ENCODE assay signal across 8 mouse cellular contexts in genomic region chr2:29910042-29910441, GRCm38 (mm10). TPM values are rescaled to one million over a fixed set of nuclear protein-coding genes. Genes with fewer than 3 reads are reported as not detected.
A peak's percentile ranks its signal among the peaks of the same experiment; 100 is the strongest.
DNase-seq lines count a peak whose midpoint lies in the region; ATAC-seq and TF ChIP-seq lines count a peak whose summit lies in the region.
"Had no signal": no experiment of that assay in that cellular context is flagged by ENCODE, and none has a peak within 500 bp of the region (broad histone marks: within the 10 kb centered on the region; RNA-seq: fewer than 3 reads in every experiment).

No protein-coding gene starts in this region.

- no peak for ATAC-seq in limb, embryonic 14.5 days (ENCODE audit: low FRiP score, low read depth)
- ATAC-seq in megakaryocyte progenitor cell, adult 5-6 weeks (replicated peaks; ENCODE audit: poor library complexity), result peak; percentile 50; the same call in 1 of the 2 replicates
- ATAC-seq in kidney, embryonic 16.5 days (ENCODE audit: low FRiP score, low TSS enrichment), result no peak

- no peaks in the 10 kb centered on the region for H3K27me3 ChIP-seq in limb, embryonic 14.5 days (ENCODE audit: control insufficient read depth, insufficient read depth, low read length)
- no peaks in the 10 kb centered on the region for H3K27me3 ChIP-seq in limb, embryonic 10.5 days (ENCODE audit: low read depth, poor library complexity, severe bottlenecking)
- no peaks in the 10 kb centered on the region for H3K27me3 ChIP-seq in kidney, embryonic 16.5 days (ENCODE audit: insufficient read depth, low read length)

- no peak overlapping the region for H3K4me3 ChIP-seq in limb, embryonic 14.5 days (replicated peaks; ENCODE audit: low read length)
- no peak overlapping the region for H3K4me3 ChIP-seq in limb, embryonic 10.5 days
- H3K4me3 ChIP-seq in ES-E14 (ENCODE audit: insufficient read depth in 1 of 2, low read depth in 1 of 2, low read length in 2 of 2, poor library complexity in 1 of 2, severe bottlenecking in 1 of 2), result no peak overlapping the region
- no peak overlapping the region for H3K4me3 ChIP-seq in kidney, embryonic 16.5 days (ENCODE audit: low read length)

- no peaks in the 10 kb centered on the region for H3K9me3 ChIP-seq in limb, embryonic 14.5 days (ENCODE audit: control insufficient read depth, low read length)
- no peaks in the 10 kb centered on the region for H3K9me3 ChIP-seq in limb, embryonic 10.5 days (replicated peaks)
- H3K9me3 ChIP-seq in ES-E14 (ENCODE audit: control insufficient read depth, insufficient read depth, low read depth, low read length), result no peaks in the 10 kb centered on the region
- H3K9me3 ChIP-seq in kidney, embryonic 16.5 days (ENCODE audit: low read length), result no peaks in the 10 kb centered on the region

- H3K4me1 ChIP-seq in limb, embryonic 14.5 days (ENCODE audit: control insufficient read depth, insufficient read depth, low read length), result no peaks in the 10 kb centered on the region
- H3K4me1 ChIP-seq in limb, embryonic 10.5 days, result no peaks in the 10 kb centered on the region
- H3K4me1 ChIP-seq in ES-E14 (ENCODE audit: control insufficient read depth in 2 of 2, insufficient read depth in 2 of 2, low read length in 2 of 2, poor library complexity in 1 of 2), result no peaks in the 10 kb centered on the region
- H3K4me1 ChIP-seq in kidney, embryonic 16.5 days (ENCODE audit: insufficient read depth, low read length), result no peaks in the 10 kb centered on the region

- DNase-seq in limb, embryonic 14.5 days (ENCODE audit: low spot score), result peak; percentile 11
- DNase-seq in limb, embryonic 10.5 days (ENCODE audit: low spot score), result no peak
- peak; percentile 41 for DNase-seq in ES-E14 (ENCODE audit: low read depth, low spot score)
- DNase-seq in c-Kit-positive CD71-negative TER-119-negative erythroid progenitor cells, embryonic 14.5 days (ENCODE audit: low read depth), result peak; percentile 25
- DNase-seq in layer of hippocampus, postnatal 14 days (ENCODE audit: low spot score in 2 of 2), result no peak
- DNase-seq: left cerebral cortex, postnatal 4 days had no signal

- WGBS in limb, embryonic 14.5 days, result 93% methylated on average over 2 of the region's 2 CpGs
- WGBS in limb, embryonic 10.5 days, result 92% methylated on average over 2 of the region's 2 CpGs
- 94% methylated on average over 2 of the region's 2 CpGs for WGBS in kidney, embryonic 16.5 days

- in situ Hi-C loops in ES-E14 (cut with MboI; ENCODE audit: low sequenced_read_pairs in 2 of 2, unreplicated experiment in 2 of 2), result loop anchor here (25.0 kb wide), 3 partner anchors 102 to 748 kb away; no protein-coding TSS in a partner anchor

- no peak overlapping the region for H3K4me2 ChIP-seq in limb, embryonic 14.5 days (replicated peaks; ENCODE audit: low read depth, low read length, severe bottlenecking)
- H3K4me2 ChIP-seq in kidney, embryonic 16.5 days (replicated peaks; ENCODE audit: low read depth, low read length), result no peak overlapping the region

- H3K36me3 ChIP-seq in limb, embryonic 14.5 days (ENCODE audit: control insufficient read depth, insufficient read depth, low read length), result peaks cover 85% of the 10 kb centered on the region
- peaks cover 93% of the 10 kb centered on the region for H3K36me3 ChIP-seq in limb, embryonic 10.5 days
- peaks cover 56% of the 10 kb centered on the region for H3K36me3 ChIP-seq in ES-E14 (ENCODE audit: control insufficient read depth, insufficient read depth, low read length, poor library complexity, severe bottlenecking)
- H3K36me3 ChIP-seq in kidney, embryonic 16.5 days (ENCODE audit: insufficient read depth, low read length), result peaks cover 53% of the 10 kb centered on the region

- no peak for TF ChIP-seq POLR2A in limb, embryonic 14.5 days (IDR thresholded peaks at IDR 0.05; ENCODE audit: borderline replicate concordance, extremely low read depth, insufficient read depth, insufficient read length)

- no peak overlapping the region for H3K27ac ChIP-seq in limb, embryonic 14.5 days (replicated peaks; ENCODE audit: low read depth, low read length)
- no peak overlapping the region for H3K27ac ChIP-seq in limb, embryonic 10.5 days
- no peak overlapping the region for H3K27ac ChIP-seq in ES-E14 (ENCODE audit: insufficient read depth, low read depth, low read length, poor library complexity, severe bottlenecking)
- H3K27ac ChIP-seq in kidney, embryonic 16.5 days (ENCODE audit: low read length), result no peak overlapping the region

- H3K9ac ChIP-seq in limb, embryonic 14.5 days (ENCODE audit: low read depth, low read length, severe bottlenecking), result no peak overlapping the region
- H3K9ac ChIP-seq in ES-E14 (ENCODE audit: insufficient read depth, low read depth, low read length, poor library complexity, severe bottlenecking), result no peak overlapping the region
- no peak overlapping the region for H3K9ac ChIP-seq in kidney, embryonic 16.5 days (replicated peaks; ENCODE audit: low read length)

TF ChIP-seq in ES-E14, 5 proteins besides CTCF, POLR2A, EP300 and RAD21:
- TF ChIP-seq CHD2 (IDR thresholded peaks at IDR 0.05; ENCODE audit: low read depth, low read length), result no peak
- no peak for TF ChIP-seq MAFK (IDR thresholded peaks at IDR 0.05; ENCODE audit: insufficient read depth, low read depth, low read length)
- no peak for TF ChIP-seq HCFC1 (IDR thresholded peaks at IDR 0.05; ENCODE audit: borderline replicate concordance, insufficient read depth, low read length)
- no peak for TF ChIP-seq ZC3H11A (IDR thresholded peaks at IDR 0.05; ENCODE audit: borderline replicate concordance, low read depth, low read length)
- TF ChIP-seq ZNF384 (IDR thresholded peaks at IDR 0.05; ENCODE audit: low read depth, low read length), result no peak

RNA-seq across cellular contexts. Expression of gene Odf2, which starts 21.0 kb away (rescaled TPM):
- 84.6 and 88.0 TPM in 2 replicates for polyA plus RNA-seq in limb, embryonic 14.5 days (2012; rRNA removed)
- polyA plus RNA-seq in limb, embryonic 14.5 days (2014; fragmentation: Nextera tagmentation; extraction: Ambion mirVana), result 42.3 and 47.0 TPM in 2 replicates
- polyA plus RNA-seq in limb, embryonic 10.5 days (2016; fragmentation: Nextera tagmentation; extraction: Ambion mirVana), result 101 and 105 TPM in 2 replicates
- 123 and 217 TPM in 2 replicates for total RNA-seq in ES-E14 (2012; rRNA removed)
- total RNA-seq in megakaryocyte progenitor cell, adult 5-6 weeks (2015), result 34.4 and 47.6 TPM in 2 replicates
- 81.5 and 107 TPM in 2 replicates for total RNA-seq in megakaryocyte progenitor cell, adult 5-6 weeks (2017)
- 100 to 1,000 TPM in 1 of 2 experiments, 10 to 100 TPM in 1; 91.4 to 107 TPM for total RNA-seq in layer of hippocampus, postnatal 14 days (2021)
- polyA plus RNA-seq in kidney, embryonic 16.5 days (2015; fragmentation: Nextera tagmentation; extraction: Ambion mirVana), result 57.7 and 76.5 TPM in 2 replicates

RNA-seq across cellular contexts. Expression of gene Gle1, which starts 25.2 kb away (rescaled TPM):
- polyA plus RNA-seq in limb, embryonic 14.5 days (2012; rRNA removed), result 42.0 and 42.3 TPM in 2 replicates
- 49.7 and 54.5 TPM in 2 replicates for polyA plus RNA-seq in limb, embryonic 14.5 days (2014; fragmentation: Nextera tagmentation; extraction: Ambion mirVana)
- 75.8 and 86.9 TPM in 2 replicates for polyA plus RNA-seq in limb, embryonic 10.5 days (2016; fragmentation: Nextera tagmentation; extraction: Ambion mirVana)
- 64.8 and 69.0 TPM in 2 replicates for total RNA-seq in ES-E14 (2012; rRNA removed)
- total RNA-seq in megakaryocyte progenitor cell, adult 5-6 weeks (2015), result 24.7 and 29.2 TPM in 2 replicates
- 58.0 and 92.2 TPM in 2 replicates for total RNA-seq in megakaryocyte progenitor cell, adult 5-6 weeks (2017)
- total RNA-seq in layer of hippocampus, postnatal 14 days (2021), result 10 to 100 TPM; 44.8 to 47.3 TPM
- polyA plus RNA-seq in kidney, embryonic 16.5 days (2015; fragmentation: Nextera tagmentation; extraction: Ambion mirVana), result 63.9 and 67.6 TPM in 2 replicates

RNA-seq across cellular contexts. Expression of gene Cercam, which starts 41.1 kb away (rescaled TPM):
- 53.7 and 75.9 TPM in 2 replicates for polyA plus RNA-seq in limb, embryonic 14.5 days (2012; rRNA removed)
- 24.8 and 28.1 TPM in 2 replicates for polyA plus RNA-seq in limb, embryonic 14.5 days (2014; fragmentation: Nextera tagmentation; extraction: Ambion mirVana)
- polyA plus RNA-seq in limb, embryonic 10.5 days (2016; fragmentation: Nextera tagmentation; extraction: Ambion mirVana), result 8.9 and 11.4 TPM in 2 replicates
- total RNA-seq in ES-E14 (2012; rRNA removed), result 15.8 and 24.5 TPM in 2 replicates
- 13.0 and 13.9 TPM in 2 replicates for total RNA-seq in megakaryocyte progenitor cell, adult 5-6 weeks (2015)
- 7.7 and 10.8 TPM in 2 replicates for total RNA-seq in megakaryocyte progenitor cell, adult 5-6 weeks (2017)
- total RNA-seq in layer of hippocampus, postnatal 14 days (2021), result 10 to 100 TPM in 1 of 2 experiments, 1 to 10 TPM in 1; 8.0 to 12.2 TPM
- polyA plus RNA-seq in kidney, embryonic 16.5 days (2015; fragmentation: Nextera tagmentation; extraction: Ambion mirVana), result 20.1 and 20.8 TPM in 2 replicates

RNA-seq across cellular contexts. Expression of gene Sptan1, which starts 55.3 kb away (rescaled TPM):
- 176 and 206 TPM in 2 replicates for polyA plus RNA-seq in limb, embryonic 14.5 days (2012; rRNA removed)
- polyA plus RNA-seq in limb, embryonic 14.5 days (2014; fragmentation: Nextera tagmentation; extraction: Ambion mirVana), result 150 and 153 TPM in 2 replicates
- 70.6 and 80.4 TPM in 2 replicates for polyA plus RNA-seq in limb, embryonic 10.5 days (2016; fragmentation: Nextera tagmentation; extraction: Ambion mirVana)
- total RNA-seq in ES-E14 (2012; rRNA removed), result 340 and 423 TPM in 2 replicates
- 45.3 and 52.5 TPM in 2 replicates for total RNA-seq in megakaryocyte progenitor cell, adult 5-6 weeks (2015)
- 90.5 and 106 TPM in 2 replicates for total RNA-seq in megakaryocyte progenitor cell, adult 5-6 weeks (2017)
- 1,000 to 10,000 TPM in 1 of 2 experiments, 100 to 1,000 TPM in 1; 959 to 1,004 TPM for total RNA-seq in layer of hippocampus, postnatal 14 days (2021)
- polyA plus RNA-seq in kidney, embryonic 16.5 days (2015; fragmentation: Nextera tagmentation; extraction: Ambion mirVana), result 102 and 109 TPM in 2 replicates

Comparison
In these comparisons a context has a peak if more than half of its experiments do, and no peak if none do; other contexts are left out.
1. DNase-seq: peak in limb, embryonic 14.5 days (single experiment), ES-E14 (single experiment) and c-Kit-positive CD71-negative TER-119-negative erythroid progenitor cells, embryonic 14.5 days (single experiment); none in limb, embryonic 10.5 days (single experiment) and layer of hippocampus, postnatal 14 days (0 of 2).